Mouse (Mus musculus): ENCODE results near the gene Hoxd10.

DNA sequence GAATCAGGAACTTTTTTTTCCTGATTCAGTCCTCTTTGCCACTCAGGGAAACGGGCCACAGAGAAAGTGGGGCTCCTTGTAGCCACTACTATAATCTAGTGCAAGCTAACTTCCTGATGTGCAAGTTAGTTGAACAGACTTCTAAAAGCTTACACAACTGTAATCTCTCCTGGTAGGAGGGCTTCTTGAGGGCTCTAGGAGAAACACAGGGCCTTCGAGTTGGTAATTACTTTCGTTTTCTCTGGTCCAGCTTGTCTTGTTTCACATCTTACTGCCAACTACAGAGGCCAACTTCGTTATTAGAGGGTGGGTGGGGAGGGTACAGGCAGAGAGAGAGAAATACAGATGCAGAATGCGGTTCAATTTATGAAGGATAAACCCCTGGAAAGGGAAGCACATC, 19.9 kb upstream of the Hoxd10 start:
- no peak for TF ChIP-seq CTCF (conservative IDR thresholded peaks at IDR 0.05 in 1 of 2, IDR thresholded peaks at IDR 0.05 in 1 of 2; ENCODE audit: low read depth in 2 of 2, low read length in 2 of 2)
- TF ChIP-seq HCFC1 (IDR thresholded peaks at IDR 0.05; ENCODE audit: low read depth, low read length) = no peak
- no peak for TF ChIP-seq MAX (IDR thresholded peaks at IDR 0.05; ENCODE audit: low read length)
- TF ChIP-seq ELF1 (IDR thresholded peaks at IDR 0.05; ENCODE audit: low read depth, low read length) = no peak
- TF ChIP-seq CHD2 (IDR thresholded peaks at IDR 0.05; ENCODE audit: low read length) = no peak
- TF ChIP-seq POLR2A (IDR thresholded peaks at IDR 0.05; ENCODE audit: low read depth, low read length) = no peak
- TF ChIP-seq BHLHE40 (IDR thresholded peaks at IDR 0.05; ENCODE audit: low read depth, low read length) = no peak
- TF ChIP-seq ZC3H11A (IDR thresholded peaks at IDR 0.05; ENCODE audit: low read depth, low read length) = no peak
- TF ChIP-seq UBTF (IDR thresholded peaks at IDR 0.05; ENCODE audit: low read depth, low read length) = no peak
- no peak for TF ChIP-seq EP300 (IDR thresholded peaks at IDR 0.05; ENCODE audit: low read length)
- TF ChIP-seq E2F4 (IDR thresholded peaks at IDR 0.05; ENCODE audit: insufficient replicate concordance, low read depth, low read length) = no peak
